Mouse (Mus musculus) cortical plate, adult 2 months (tissue): ENCODE data around the gene Olfr67.

Experiments used
- CTCF ChIP-seq: fragments of 200-500 bp; IDR thresholded peaks from 2 replicates; pipeline ENCODE4 v1.5.1; 2011; ENCODE audit warnings: mild to moderate bottlenecking, control low read depth, low read length; ENCODE audit not compliant: insufficient read depth; ENCODE audit errors: extremely low read depth
- POLR2A ChIP-seq: fragments of 200-500 bp; IDR thresholded peaks from 2 replicates; pipeline ENCODE4 v1.6.1; 2011; ENCODE audit warnings: mild to moderate bottlenecking, low read length, control low read depth; ENCODE audit not compliant: insufficient read depth; ENCODE audit errors: extremely low read depth

- TF ChIP-seq POLR2A: no peak
- TF ChIP-seq CTCF: no peak
These were observed 17.6 kb upstream of the Olfr67 start for GRCm38 (mm10) chr7:103808971-103809800.
